Mouse (Mus musculus) heart, postnatal 0 days (tissue): ENCODE measurements at regions not wholly inside any gene's neighbourhood (a gene's known extent, or its start where the extent isn't known, plus 50 kb on each side); places are given as distances from the start of the nearest gene placed in this dataset.

Source experiments
- ATAC-seq: fragments of 200-750 bp; cut with Nextera tagmentation; 2 replicates; pipeline ENCODE4 v1.8.0; 2017; ENCODE audit warnings: low read depth, moderate number of reproducible peaks, moderate library complexity; ENCODE audit not compliant: insufficient read depth
- DNase-seq: peaks from one replicate; pipeline ENCODE4 v3.0.0-alpha.2; 2016; ENCODE audit warnings: low spot score
- H3K27ac ChIP-seq: fragments of 300-500 bp; sonication (generic); 2 replicates; pipeline ENCODE4 v1.5.1; 2014; ENCODE audit warnings: low read depth, mild to moderate bottlenecking
- H3K27me3 ChIP-seq: fragments of 300-500 bp; sonication (generic); 2 replicates; pipeline ENCODE4 v1.6.1; 2014; ENCODE audit warnings: low read length, mixed read lengths; ENCODE audit not compliant: control insufficient read depth, insufficient read depth
- H3K36me3 ChIP-seq: fragments of 300-500 bp; sonication (generic); replicated peaks from 2 replicates; pipeline ENCODE4 v1.6.1; 2014; ENCODE audit warnings: low read length, mixed read lengths; ENCODE audit not compliant: control insufficient read depth, insufficient read depth
- H3K4me1 ChIP-seq: fragments of 300-500 bp; sonication (generic); 2 replicates; pipeline ENCODE4 v1.6.1; 2014; ENCODE audit warnings: antibody characterized with exemption; ENCODE audit not compliant: control insufficient read depth, insufficient read depth
- H3K4me2 ChIP-seq: fragments of 300-500 bp; sonication (generic); 2 replicates; pipeline ENCODE4 v1.6.1; 2014; ENCODE audit warnings: low read depth, mild to moderate bottlenecking, low read length, moderate library complexity
- H3K4me3 ChIP-seq: fragments of 300-500 bp; sonication (generic); 2 replicates; pipeline ENCODE4 v1.5.1; 2014; ENCODE audit warnings: low read depth, low read length
- H3K9ac ChIP-seq: fragments of 300-500 bp; sonication (generic); replicated peaks from 2 replicates; pipeline ENCODE4 v1.6.1; 2014; ENCODE audit warnings: low read depth, low read length, mixed read lengths
- H3K9me3 ChIP-seq: fragments of 300-500 bp; sonication (generic); replicated peaks from 2 replicates; pipeline ENCODE4 v1.6.1; 2016; ENCODE audit warnings: low read length; ENCODE audit not compliant: control insufficient read depth
- CTCF ChIP-seq: IDR thresholded peaks from 2 replicates; pipeline ENCODE4 v1.5.1; 2016; ENCODE audit warnings: antibody characterized with exemption, control low read depth, low read depth
- EP300 ChIP-seq: IDR thresholded peaks from 2 replicates; pipeline ENCODE4 v1.6.1; 2016; ENCODE audit warnings: antibody characterized with exemption, low read depth
- WGBS: fragments of 180-500 bp; shearing (Covaris S2); extraction: QIAGEN DNeasy Blood & Tissue Kit; methylation state at CpG from one replicate; pipeline ENCODE4 v1.1.7; 2014; 5-methylcytosine and 5-hydroxymethylcytosine counted together

- Histone ChIP-seq H3K4me2 (peak overlapping the region; percentile 20; the same call in 1 of the 2 replicates), H3K9ac (no peak overlapping the region), H3K27me3 (no peaks in the 10 kb centered on the region), H3K27ac (no peak overlapping the region), H3K4me3 (no peak overlapping the region), H3K4me1 (no peaks in the 10 kb centered on the region), H3K36me3 (no peaks in the 10 kb centered on the region), H3K9me3 (no peaks in the 10 kb centered on the region)
- TF ChIP-seq EP300 (no peak), CTCF (peak; percentile 85)
- DNase-seq (peak; percentile 71), ATAC-seq (peak; percentile 73)
- 8% methylated on average over 11 of the region's 11 CpGs for WGBS
Observed at GRCm38 (mm10) chr10:99641784-99642183, 117.7 kb downstream of the Csl start.

GRCm38 (mm10) chr10:99642201-99642827 is 117.1 kb downstream of the Csl start:
- H3K27ac ChIP-seq = no peak overlapping the region
- H3K9me3 ChIP-seq = no peaks in the 10 kb centered on the region
- H3K4me2 ChIP-seq = peak overlapping the region; percentile 20; the same call in 1 of the 2 replicates
- TF ChIP-seq EP300 = no peak
- TF ChIP-seq CTCF = no peak
- no peaks in the 10 kb centered on the region for H3K36me3 ChIP-seq
- no peaks in the 10 kb centered on the region for H3K27me3 ChIP-seq
- H3K4me3 ChIP-seq = no peak overlapping the region
- WGBS = 57% methylated on average over 4 of the region's 4 CpGs
- no peak for DNase-seq
- no peaks in the 10 kb centered on the region for H3K4me1 ChIP-seq
- H3K9ac ChIP-seq = no peak overlapping the region
- no peak for ATAC-seq

DNA sequence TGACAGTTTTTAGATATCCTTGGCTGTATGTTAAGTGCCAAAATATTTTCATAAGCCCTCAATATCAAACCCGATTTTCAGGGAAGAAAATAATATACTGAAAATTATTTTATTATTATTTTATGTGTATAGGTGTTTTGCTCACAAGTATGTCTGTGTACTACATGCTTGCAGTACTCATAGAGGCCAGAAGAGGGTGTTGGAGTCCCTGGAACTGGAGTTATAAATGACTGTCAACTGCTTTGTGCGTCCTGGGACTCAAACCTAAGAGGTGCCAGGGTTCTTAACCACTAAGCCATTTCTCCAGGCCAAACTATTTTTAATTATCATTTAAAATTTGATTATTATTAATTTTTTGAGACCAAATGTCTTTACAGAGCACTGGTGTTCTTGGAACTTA is 114.5 kb downstream of the Csl start:
- H3K4me1 ChIP-seq = no peaks in the 10 kb centered on the region
- no peaks in the 10 kb centered on the region for H3K36me3 ChIP-seq
- no peak overlapping the region for H3K27ac ChIP-seq
- H3K9ac ChIP-seq = no peak overlapping the region
- H3K4me3 ChIP-seq = no peak overlapping the region
- no peaks in the 10 kb centered on the region for H3K27me3 ChIP-seq
- ATAC-seq (no peak), DNase-seq (no peak)
- H3K4me2 ChIP-seq = no peak overlapping the region
- WGBS = 47% methylated on average over 2 of the region's 2 CpGs
- TF ChIP-seq CTCF (peak; percentile 43), EP300 (no peak)
- H3K9me3 ChIP-seq = peaks cover 1% of the 10 kb centered on the region; the same call in 1 of the 2 replicates

DNA sequence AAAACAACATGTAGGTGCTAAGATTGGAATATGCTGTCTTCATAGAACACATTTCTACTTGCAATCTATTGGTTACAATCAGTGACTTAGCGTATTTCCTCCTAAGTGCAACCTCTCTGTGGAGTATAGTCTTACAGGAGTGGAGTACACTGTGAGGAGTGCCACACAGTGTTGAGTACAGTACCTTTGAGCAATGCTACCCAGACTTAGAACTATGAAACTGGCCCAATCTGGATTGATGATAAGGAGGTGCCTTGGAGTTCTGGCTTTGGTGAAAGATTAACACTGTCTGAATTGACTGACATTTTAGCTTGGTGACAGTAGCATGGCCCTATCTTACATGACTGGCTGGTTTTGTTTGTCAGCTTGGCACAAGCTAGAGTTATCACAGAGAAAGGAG is 107.4 kb downstream of the Csl start:
- Histone ChIP-seq H3K9me3 (peaks cover 6% of the 10 kb centered on the region; the same call in 1 of the 2 replicates), H3K36me3 (no peaks in the 10 kb centered on the region), H3K27me3 (no peaks in the 10 kb centered on the region), H3K4me3 (no peak overlapping the region), H3K27ac (no peak overlapping the region), H3K4me1 (no peaks in the 10 kb centered on the region), H3K9ac (no peak overlapping the region), H3K4me2 (no peak overlapping the region)
- TF ChIP-seq CTCF (no peak), EP300 (no peak)
- ATAC-seq (no peak), DNase-seq (no peak)
- 84% methylated on average over 1 of the region's 1 CpGs for WGBS

DNA sequence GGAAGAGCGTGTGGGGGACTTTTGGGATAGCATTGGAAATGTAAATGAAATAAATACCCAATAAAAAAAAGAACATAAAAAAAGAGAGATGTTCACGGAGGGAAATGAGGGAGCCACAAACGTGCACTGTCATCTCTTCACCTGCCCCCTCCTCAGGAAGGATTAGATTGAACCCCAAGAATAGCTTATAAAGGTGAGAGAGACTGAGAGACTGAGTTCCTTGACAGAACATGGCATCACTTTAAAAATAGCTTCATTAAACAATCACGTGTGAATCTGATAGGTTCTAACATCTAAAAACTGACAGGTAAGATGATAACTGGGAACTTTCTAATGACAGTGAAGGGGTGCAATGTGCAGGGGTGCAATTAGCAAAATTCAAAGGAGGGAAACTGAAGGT is 105.2 kb downstream of the Csl start:
- Histone ChIP-seq H3K4me3 (no peak overlapping the region), H3K9me3 (peaks cover 6% of the 10 kb centered on the region; the same call in 1 of the 2 replicates), H3K4me1 (no peaks in the 10 kb centered on the region), H3K36me3 (no peaks in the 10 kb centered on the region), H3K27me3 (no peaks in the 10 kb centered on the region), H3K4me2 (no peak overlapping the region), H3K27ac (no peak overlapping the region), H3K9ac (no peak overlapping the region)
- 75% methylated on average over 4 of the region's 4 CpGs for WGBS
- DNase-seq = no peak
- ATAC-seq = no peak
- TF ChIP-seq CTCF = no peak
- TF ChIP-seq EP300 = no peak
